Mouse (Mus musculus): ENCODE results near the gene Map3k5.

The Map3k5 gene

DNA sequence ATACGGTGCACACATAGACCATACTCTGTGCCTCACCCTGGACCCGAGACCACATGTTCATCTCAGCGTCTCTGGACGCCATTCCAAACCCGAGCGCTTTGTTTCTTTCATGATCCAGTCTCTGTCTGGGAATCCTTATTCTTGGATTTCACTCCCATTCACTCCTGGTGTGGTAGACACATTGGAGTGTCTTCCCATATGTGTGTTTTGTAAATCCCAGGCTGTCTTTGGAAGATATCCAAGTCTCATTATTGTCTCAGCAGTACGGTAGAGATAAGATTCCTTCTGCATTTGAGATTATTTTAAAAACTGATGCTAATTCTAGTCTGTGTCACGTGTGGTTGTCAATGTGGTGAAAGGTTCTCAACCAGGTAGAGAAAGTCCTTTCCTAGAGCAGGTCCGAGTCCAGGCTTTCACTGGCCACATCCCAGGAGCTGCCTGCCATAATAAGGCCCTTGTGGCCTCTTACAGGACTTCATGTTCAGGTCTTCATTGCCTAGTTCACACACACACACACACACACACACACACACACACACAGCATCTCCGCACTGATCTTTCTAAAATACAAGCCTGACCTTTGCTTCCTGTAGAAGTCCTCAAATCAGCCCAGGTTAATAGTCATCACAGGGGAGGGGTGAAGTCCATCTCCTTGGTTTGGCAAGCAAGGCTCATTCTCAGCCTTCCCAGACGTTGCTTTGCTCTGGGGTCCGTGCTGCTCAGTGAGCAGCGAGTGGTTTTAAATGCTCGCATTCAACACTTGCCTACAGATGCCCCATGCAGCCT lies 122.8 kb downstream of the Map3k5 start:
- DNase-seq (ENCODE audit: low spot score in 2 of 2): no peak

DNA sequence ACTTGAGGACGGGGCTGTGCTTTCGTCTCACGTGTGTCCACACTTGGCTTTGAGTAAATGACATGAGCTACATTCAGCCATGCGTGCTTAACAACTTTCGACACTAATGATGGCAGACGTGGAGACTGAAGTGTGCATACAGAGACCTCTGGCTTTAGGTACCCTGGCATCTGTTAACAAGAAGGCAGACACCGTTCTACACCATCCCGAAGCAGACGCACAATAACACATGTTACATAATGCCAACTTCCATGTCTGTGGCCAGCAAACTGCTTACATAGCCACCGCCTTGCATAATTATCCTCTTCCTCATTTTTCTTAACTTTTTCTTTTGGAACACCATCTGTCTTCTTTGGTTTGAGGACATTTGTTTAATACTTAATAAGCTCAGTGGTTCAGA lies 123.8 kb downstream of the Map3k5 start:
- DNase-seq (ENCODE audit: low spot score in 2 of 2): no peak

DNA sequence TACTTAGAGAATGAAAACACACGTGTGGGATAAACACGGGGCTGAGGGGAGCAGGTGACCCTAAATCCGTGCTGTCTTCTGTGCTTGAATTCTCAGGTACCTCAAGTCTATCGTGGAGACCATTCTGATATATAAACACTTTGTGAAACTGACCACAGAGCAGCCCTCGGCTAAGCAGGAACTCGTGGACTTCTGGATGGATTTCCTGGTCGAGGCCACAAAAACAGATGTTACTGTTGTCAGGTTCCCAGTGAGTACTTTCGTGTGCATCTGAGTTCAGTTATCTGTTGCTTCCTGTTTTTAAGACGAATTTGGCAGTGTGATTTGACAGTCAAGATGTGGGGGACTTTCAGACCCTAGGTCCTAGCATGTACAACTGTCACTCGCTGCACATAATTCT lies 124.6 kb downstream of the Map3k5 start:
- no peak for DNase-seq (ENCODE audit: low spot score in 2 of 2)

DNA sequence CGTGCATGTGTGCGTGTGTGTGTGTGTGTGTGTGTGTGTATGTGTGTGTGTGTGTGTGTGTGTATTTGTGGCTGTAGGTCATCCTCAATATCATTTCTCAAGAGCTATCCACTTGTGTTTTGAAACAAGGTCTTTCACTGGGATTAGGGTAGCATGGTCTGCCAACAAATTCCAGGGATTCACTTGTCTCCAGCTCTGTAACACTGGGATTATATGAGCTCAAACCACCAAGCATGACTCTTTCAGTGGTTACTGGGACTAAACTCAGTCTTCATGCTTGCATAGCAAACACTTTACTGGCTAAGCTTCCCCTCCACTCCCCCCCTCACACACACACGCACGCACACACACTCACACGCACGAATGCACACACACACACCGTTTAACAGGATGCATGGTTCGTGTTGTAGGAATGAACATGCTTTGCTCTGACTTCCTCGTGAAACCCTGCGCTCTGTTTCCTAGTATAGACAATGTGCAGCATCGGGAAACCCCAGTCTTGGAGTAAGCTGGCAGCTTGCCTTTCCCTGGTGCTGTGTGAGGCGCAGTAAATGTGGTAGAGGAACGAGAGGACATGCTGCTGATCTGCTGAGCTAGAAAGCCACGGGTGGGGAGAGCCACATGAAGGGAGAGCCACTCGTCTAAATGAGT lies 126.2 kb downstream of the Map3k5 start:
- DNase-seq (ENCODE audit: low spot score in 2 of 2): no peak

DNA sequence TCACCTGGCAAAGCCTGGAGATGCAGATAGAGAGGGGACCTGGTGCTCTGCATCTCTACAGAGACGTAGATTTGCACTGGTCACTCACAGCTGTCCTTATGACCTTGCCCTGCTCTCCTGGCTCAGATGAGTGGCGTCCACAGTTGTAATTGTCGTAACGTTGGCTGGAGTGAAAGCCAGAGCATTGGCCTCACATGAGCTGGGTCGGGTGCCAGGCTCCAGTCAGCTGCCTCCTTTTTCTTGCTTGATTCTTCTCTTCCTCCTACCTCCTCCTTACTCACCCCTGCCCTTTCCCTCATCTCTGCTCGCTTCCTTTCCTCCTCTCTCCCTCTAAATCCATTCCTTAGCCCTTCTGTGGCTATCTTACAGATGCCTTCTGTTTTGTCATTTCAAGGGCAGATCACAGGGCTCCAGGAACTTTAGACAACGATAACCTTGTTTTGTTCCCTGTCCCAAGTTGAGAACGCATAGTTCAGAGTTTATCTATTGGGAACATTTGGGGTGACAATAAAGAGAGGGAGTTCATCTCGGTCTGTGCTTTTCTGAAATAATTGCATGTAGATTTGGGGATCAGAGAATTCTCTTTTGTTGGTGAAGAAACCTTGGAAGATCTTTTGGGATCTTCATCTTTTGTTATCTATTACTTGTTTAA lies 130.4 kb downstream of the Map3k5 start:
- no peak for DNase-seq (ENCODE audit: low spot score in 2 of 2)

DNA sequence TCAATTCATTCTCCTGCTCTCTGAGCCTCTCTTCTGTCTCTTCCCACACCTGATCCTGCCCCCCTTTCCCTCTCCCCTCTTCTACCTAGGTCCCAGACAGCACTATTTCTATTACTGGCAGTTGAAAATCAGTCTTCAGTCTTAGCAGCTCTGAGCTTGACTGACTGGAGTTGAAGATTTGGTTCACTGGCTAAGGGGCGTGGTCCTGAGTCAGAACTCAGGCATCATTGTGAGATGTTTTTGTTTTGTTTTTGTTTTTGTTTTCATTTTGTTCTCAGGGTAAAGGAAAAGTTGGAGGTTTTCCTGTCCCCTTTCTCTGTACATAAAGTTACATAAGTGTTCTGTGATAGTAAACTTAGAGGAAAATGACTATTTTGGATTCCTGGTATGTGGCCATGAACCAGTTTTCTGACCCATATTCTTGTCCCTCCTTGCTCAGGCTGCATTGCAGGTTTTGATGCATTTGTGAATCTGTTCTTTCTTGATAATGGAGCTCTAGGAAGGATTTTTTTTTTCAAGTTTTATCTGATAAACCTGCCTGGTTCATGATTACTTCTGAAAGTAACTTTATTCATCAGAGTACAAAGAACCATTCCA lies 131.9 kb downstream of the Map3k5 start:
- DNase-seq (ENCODE audit: low spot score in 2 of 2): no peak

DNA sequence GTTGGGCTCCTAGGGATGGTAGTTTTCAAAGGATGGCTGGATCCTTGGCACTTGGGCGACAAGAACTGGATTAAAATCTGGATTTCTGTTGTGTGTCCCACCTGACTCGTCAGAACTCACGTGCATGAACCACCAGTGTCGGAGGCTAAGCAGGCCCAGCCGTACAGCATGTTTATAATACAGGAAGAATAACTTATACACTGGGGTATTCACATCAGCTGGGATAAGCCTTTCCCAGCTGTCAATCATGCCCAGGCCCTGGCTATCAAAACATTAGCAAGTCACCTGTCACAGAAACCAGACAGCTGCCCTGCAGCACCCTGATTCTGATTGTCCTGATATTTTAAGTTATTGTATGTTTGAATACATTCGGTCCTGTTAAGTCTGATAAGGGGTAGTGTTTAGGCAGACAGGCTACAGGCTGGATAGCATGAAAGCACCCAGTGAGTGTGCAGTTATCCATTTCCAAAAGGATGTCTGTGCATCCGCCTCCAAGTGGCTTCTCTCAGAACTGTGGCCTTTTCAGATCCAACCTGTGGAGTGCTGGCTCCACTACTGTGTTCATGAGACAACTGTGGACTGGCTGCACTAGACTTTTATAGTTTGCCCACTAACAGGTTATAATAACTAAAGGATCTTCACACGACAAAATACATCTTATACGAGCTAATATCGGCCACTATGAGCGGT lies 135.6 kb downstream of the Map3k5 start:
- DNase-seq (ENCODE audit: low spot score in 2 of 2): no peak

DNA sequence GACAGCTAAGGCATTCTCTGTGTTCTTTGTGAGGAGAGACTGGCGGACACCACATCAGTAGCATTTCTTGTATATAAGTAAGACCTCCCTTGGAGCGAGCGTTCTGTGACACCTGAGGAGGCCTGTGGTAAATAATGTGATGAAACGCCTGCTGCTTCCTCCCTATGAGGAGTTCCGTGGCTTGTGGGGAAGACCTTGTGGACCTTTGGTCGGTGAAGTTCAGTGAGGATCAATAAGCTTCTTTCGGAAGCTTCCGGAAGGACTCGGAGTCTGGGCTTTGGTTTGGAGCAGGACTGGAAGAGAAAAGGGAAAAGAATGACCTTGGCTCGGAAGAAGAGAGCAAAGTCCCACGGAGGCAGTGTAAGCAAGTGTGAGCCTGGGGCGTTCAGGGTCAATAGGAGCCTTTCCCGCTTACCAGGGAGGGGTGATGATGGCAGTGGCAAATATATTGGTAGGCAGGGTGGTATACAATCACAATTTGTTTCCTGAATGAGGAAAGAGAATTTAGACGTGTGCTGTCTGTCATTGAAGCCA lies 136.4 kb downstream of the Map3k5 start:
- DNase-seq (ENCODE audit: low spot score in 2 of 2): no peak

DNA sequence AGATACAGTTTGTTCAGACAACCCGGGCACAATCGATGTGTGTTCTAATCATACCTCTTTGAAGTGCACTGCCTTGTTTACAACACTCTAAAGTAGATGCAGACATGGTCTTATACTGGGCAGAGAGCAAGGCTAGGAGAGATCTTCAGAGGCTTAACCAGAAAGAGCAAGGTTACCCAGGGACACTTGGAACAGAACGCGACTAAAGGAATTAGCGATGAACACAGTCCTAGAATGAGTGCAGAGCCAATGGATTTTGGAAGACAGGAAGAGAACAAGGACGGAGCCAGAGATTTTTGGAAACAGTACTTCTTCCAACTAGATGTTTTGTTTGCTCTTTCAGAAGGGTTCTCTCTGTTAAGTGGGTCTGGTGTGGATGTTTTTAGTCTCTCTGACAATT lies 137.4 kb downstream of the Map3k5 start:
- no peak for DNase-seq (ENCODE audit: low spot score in 2 of 2)

DNA sequence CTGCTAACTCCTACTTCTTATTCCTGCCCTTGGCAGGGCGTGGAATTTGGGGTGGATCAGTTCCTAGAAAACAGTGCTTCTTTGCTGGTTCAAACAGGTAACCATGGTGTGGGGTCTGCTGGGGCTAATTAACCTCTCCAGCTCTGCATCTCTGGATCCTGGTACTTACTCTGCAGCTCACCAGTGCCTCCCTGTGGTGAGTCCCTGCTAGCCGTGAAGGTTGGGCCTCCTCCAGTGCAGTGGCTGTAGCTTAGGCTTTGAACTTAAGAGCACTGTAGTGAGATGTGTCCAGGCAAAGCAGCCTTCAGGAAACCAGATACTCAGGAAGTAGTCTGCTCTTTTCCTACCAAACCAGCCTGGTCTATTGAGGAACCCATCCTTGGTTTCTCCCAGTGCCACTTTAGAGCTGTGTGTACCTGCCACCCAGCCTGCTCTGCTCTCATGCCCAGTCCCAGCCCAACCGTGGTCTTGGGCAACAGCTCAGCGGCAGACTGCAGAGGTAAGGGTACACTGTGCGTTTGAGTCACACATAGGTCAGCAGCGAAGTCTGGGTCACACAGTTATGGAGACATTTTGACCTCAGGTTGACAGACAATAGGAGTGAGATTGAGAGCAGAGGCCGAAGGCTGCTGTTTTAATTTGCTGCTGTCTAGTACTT lies 139.1 kb downstream of the Map3k5 start:
- peak; percentile 67 to 74 for DNase-seq (ENCODE audit: low spot score in 2 of 2)

DNA sequence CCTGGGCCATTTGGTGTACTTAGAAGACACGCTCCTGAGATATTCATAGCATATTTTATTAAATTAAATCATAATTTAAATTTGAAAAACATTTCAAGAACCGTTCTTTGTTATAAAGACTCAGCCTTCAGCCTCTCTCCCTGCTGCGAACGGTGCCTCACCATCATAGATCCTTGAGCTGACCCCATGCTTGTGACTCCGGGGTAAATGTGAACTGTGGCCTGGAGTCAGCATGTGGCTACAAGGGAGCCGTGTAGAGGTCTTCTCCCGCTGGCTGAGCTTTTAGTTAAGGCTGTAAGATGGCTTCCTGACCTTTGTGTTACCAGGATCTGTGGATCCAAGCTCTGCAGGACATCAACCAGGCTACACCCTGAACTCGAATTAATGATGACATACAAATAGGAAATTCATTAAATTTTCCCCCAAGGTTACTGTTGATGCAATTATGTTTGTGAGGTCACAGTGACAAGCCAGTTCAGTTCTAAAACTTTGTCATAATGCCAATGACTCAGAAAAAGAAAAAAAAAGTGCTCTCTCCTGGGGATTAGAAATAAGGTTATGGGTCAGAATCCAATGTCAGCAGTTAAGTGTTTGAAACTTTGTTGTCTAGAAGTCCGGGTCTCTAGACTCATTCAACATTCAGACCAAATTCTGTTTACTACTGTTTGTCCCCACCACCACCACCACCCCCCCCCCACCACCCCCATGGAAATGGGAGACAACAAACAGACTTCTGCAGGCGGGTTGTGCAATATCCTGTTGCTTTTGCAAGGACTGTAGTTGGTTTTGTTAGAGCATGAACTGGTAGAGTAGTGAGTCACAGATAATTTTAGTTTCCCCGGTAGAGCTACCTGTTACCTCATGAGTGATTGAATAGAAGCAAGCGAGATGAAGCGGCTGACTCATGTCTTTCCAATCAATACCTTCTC lies 142.5 kb downstream of the Map3k5 start:
- DNase-seq (ENCODE audit: low spot score in 2 of 2): no peak

DNA sequence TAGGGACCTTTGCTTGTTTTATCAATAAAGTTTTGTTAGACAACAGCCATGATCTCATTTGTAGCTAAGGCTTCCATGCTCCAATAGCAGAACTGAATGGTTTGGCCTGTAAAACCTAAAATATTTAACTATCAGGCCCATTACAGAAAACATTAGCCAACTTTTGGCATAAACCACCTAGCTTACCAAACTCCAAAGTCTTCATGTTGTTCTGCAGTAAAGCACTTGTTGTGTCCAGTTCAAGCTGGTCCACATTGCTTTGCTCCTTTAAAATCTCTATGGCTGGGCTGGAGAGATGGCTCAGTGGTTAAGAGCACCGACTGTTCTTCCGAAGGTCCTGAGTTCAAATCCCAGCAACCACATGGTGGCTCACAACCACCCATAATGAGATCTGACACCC lies 144.1 kb downstream of the Map3k5 start:
- DNase-seq (ENCODE audit: low spot score in 2 of 2): no peak

DNA sequence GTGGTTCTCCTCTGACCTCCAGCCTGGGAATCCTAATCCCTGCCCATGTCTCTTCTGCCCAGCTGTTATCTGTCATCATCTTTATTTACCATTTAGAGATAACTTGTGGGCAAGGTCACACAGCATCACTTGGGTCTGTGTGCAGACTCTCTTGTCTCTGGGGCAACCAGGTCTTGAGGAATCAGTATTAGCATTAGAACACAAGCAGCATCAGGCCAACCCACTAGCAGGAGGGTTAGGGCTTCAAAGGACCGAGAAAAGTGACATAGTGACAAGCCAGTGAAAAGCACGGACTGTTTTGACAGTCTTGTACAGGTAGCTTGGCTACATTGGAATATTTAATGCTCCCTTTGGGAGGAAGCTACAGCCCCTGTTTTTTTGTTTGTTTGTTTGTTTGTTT lies 153.6 kb downstream of the Map3k5 start:
- DNase-seq (ENCODE audit: low spot score in 2 of 2): no peak

DNA sequence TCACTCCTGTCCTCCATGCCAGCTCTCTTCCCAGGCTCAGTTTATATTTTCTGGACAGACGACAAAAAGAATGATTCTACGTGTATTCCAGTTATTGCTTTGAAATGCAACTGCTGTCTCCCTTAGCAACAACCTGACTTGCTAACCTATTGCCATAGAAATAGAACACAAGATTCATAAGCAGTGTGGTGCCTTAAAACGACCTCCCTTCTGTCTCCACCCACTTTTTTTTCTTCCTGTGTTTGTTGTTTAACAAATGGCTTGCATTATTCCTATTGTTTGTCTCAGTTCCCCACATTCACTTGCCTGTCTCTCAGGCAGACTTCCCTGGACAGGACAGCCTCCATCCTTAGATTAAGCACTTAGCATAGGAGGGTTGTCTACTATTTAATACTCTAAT lies 154.8 kb downstream of the Map3k5 start:
- DNase-seq (ENCODE audit: low spot score in 2 of 2): no peak

DNA sequence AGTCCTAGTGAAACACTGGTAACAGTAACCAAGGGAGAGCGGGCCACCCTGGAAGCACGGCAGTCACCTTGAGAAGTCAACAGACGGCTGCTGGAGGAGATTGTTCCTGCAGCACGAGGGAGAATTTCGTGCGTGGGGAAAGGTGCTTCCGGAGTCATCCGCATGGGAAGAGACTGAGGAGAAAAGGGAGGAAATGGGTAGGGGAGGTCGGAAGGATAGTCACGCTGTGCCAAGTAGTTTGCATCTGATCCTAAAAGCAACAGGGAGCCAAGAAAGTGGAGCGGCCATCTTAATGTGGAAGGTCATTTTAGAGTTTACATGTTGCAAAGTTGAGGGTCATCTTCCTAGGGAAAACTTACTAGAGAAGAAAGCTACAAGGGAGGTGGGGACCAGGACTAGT lies 155.9 kb downstream of the Map3k5 start:
- DNase-seq (ENCODE audit: low spot score in 2 of 2): no peak

DNA sequence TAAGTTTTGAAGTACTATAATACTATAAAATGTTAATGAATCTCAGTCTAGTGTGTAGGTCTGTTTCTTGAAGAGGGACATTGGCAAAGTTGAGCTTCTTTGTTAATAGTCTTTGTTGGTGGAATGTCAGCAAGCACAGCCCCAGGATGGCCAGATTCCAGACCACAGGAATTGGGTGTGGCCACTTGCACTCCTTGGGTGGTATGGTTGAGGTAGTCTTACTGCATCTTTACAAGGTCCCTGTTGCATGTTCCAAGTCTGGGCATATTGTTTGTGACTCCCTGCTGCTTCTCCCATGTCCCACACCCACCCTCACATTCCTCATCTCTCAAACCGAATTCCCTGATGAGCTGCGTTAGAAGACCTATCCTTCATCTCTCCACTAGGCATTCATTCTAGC lies 157.1 kb downstream of the Map3k5 start:
- no peak for DNase-seq (ENCODE audit: low spot score in 2 of 2)

DNA sequence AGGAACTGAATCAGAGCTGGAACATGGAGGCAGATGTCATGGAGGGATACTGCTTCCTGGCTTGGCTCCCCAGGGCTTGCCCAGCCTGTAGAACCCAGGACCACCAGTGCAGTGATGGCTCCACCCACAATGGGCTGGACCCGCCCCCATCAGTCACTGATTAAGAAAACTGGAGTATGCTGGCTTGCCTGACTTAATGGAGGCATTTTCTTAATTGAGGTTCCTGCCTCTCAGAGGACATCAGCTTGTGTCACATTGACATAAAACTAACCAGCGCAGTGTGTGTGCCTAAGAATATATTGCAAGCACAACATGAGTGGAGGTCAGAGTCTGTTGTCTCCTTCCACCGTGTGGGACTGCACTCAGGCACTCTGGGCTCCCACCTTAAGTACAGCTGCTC lies 158.1 kb downstream of the Map3k5 start:
- DNase-seq (ENCODE audit: low spot score in 2 of 2): no peak

DNA sequence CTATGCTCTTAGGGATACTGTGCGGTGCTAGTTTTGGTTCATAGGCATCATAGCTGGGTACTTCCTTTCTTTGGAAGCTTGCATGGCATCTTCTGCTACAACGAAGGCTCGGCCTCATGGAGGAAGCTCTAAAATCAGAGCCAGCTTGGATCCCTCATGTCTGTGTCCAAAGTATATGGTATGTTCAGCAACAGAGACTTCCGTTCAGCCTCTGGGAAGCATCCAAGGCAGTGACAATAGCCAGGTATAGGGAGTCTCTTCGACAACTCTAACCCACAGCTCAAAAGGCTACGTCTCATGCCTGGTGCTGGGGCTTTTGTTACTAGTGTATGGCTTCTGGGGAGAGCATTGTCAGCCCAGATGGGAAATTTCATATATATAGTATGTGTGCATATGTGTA lies 167.2 kb downstream of the Map3k5 start:
- no peak for DNase-seq (ENCODE audit: low spot score in 2 of 2)

DNA sequence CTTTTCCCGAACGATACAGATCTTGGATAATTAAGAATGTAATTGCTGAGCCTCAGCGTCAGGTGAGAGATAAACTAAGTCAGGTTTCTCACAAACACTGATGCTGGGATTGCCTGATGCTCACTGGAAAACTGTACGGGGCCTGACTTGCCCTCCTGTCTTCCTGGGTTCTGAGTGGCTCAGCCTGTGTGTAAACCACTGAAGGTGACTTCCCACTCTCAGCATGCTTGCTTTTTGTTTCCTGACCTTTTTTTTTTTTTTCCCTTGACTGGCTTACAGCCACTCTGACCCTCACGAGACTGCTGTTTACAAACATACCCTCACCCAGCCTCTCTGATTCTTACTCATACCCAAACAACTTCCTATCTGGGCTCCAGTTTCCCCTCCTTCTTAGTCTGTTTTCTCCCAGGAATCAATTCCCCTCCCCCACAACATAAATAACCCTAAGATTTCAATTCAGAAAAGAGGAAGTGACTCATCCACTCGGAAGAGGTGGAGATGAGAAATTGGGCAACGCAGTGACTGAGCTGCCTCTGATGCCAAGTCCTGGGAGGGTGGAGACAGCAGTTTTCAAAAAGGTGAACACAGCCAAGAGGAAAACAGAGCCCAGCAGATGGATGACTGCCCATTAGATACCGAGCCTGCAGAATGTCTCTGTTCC lies 170.1 kb downstream of the Map3k5 start:
- peak; percentile 78 to 88 for DNase-seq (ENCODE audit: low spot score in 2 of 2)

DNA sequence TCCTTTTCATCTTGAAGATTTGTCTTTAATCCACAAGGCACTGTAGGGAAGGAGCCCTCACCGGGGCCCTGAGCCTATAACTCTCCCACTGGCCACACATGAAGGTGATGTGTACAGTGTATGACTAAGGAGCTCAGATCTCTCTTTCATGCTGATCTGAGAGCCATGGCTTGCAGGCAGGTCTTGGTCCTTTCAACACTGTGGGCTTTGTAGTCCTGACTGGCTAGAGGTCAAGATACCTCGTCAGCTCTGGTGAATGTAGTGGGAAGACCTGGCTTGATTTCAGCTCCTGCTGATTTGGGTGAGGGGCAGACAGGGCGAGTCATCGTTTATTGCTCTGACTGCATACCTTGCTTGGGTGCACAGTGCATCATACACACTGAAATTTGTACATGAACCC lies 171.3 kb downstream of the Map3k5 start:
- no peak for DNase-seq (ENCODE audit: low spot score in 2 of 2)
